Comparison of ENCODE assay signal across 21 mouse cellular contexts in the genomic region with DNA sequence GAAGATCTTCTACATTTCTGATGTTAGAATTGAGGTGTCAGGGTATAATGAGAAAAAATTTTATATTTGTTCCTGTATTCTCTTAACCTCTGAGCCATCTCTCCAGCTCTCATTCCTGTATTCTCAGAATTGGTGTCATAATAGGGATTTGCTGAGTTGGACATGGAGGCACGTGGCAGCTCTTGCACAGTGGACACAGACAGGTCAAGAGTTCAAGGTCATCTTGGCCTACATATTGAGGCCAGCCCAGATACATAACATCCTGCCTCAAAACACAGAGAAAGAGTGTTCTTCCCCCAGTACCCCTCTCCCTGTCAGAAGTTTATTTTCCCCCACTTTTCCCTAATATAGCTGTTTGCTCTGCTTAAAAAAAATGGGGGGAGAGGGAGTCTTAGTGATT.
"Had no signal": no experiment of that assay in that cellular context is flagged by ENCODE, and none has a peak within 500 bp of the region (broad histone marks: within the 10 kb centered on the region; RNA-seq: fewer than 3 reads in every experiment).

No protein-coding gene starts in this region.

- H3K4me3 ChIP-seq: heart, embryonic 13.5 days; heart, embryonic 15.5 days; hindbrain, embryonic 13.5 days; hindbrain, embryonic 15.5 days; limb, embryonic 13.5 days; limb, embryonic 15.5 days had no signal

- H3K27ac ChIP-seq: heart, embryonic 13.5 days; heart, embryonic 15.5 days; hindbrain, embryonic 13.5 days; hindbrain, embryonic 15.5 days; hindbrain, postnatal 0 days; limb, embryonic 13.5 days; limb, embryonic 15.5 days; liver, embryonic 14.5 days had no signal

- DNase-seq: gastrocnemius, postnatal 14 days; gastrocnemius, postnatal 36 days; heart, adult 18-20 months; heart, postnatal 14 days; heart, postnatal 36 days; kidney, adult 11 months; kidney, adult 8-10 months; kidney, postnatal 10 days; layer of hippocampus, adult 9-11 months; layer of hippocampus, postnatal 36 days; left cerebral cortex, postnatal 4 days had no signal

- H3K36me3 ChIP-seq: heart, embryonic 13.5 days; heart, embryonic 15.5 days; hindbrain, embryonic 13.5 days; hindbrain, embryonic 15.5 days; limb, embryonic 13.5 days had no signal

- H3K9me3 ChIP-seq: heart, embryonic 13.5 days; heart, embryonic 15.5 days; hindbrain, embryonic 13.5 days; hindbrain, embryonic 15.5 days; limb, embryonic 13.5 days; limb, embryonic 15.5 days had no signal

- H3K4me2 ChIP-seq: heart, embryonic 11.5 days; heart, embryonic 13.5 days; heart, embryonic 15.5 days; hindbrain, embryonic 13.5 days; hindbrain, embryonic 15.5 days; limb, embryonic 13.5 days; limb, embryonic 15.5 days had no signal

- ATAC-seq: hindbrain, postnatal 0 days; intestine, embryonic 16.5 days had no signal

- H3K27me3 ChIP-seq: heart, embryonic 13.5 days; heart, embryonic 15.5 days; hindbrain, embryonic 13.5 days; hindbrain, embryonic 15.5 days; limb, embryonic 13.5 days; limb, embryonic 15.5 days had no signal

- H3K9ac ChIP-seq: heart, embryonic 13.5 days; heart, embryonic 15.5 days; hindbrain, embryonic 13.5 days; hindbrain, embryonic 15.5 days; limb, embryonic 13.5 days; limb, embryonic 15.5 days; liver, embryonic 14.5 days had no signal
